In the genomic region with DNA sequence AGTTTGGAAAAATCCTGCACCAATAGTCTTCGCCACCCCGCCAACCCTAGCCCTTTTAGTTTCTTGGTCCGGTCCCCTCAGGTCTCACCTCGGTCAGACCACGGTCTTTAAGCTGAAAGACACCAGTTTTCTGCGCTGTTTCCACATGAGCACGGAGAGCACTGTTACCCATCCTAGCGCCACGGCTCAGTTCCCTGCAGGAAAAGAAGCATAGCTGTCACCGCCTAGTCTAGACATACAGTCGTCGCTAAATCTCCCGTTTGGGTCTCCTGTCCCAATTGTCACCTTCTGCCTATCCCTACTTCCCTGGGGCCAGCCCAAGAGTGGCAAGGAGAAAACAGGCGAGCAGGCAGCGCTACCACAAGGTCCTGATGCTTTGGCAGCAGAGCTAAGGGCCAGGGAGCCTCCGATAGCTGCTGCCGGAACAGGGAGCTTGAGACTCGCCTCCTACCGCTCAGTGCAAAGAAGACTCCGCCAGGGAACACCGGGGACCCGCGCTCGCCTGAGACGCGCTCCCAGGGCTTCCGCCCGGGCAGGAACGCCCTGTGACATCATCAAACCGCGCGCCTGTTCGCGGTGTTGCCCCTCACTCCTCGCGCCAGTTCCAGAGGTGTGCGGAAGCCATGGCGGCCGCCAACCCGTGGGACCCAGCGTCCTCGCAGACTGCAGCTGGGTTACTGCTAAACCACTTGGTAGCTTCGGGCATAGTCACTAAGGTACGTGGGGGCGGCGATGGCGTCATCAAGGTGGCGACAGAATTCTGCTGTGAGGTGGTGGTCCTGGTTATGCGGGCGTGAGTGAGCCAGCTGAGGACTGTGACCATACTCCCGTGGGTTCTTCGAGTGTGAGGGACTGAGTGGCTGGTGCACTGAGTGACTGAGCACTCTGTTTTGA, we compare ENCODE assay signal across 8 mouse cellular contexts. TPM values are rescaled to one million over a fixed set of nuclear protein-coding genes. Genes with fewer than 3 reads are reported as not detected.
DNase-seq lines count a peak whose midpoint lies in the region; ATAC-seq and TF ChIP-seq lines count a peak whose summit lies in the region.

Haus2 (plus strand) TSS at position 554 of the 894 bp plus-strand sequence.
Lrrc57 (minus strand) TSS at position 691 of the 894 bp plus-strand sequence.

- peak; percentile 43 for TF ChIP-seq CTCF in midbrain, postnatal 0 days (IDR thresholded peaks at IDR 0.05)

- WGBS in embryonic facial prominence, embryonic 13.5 days = under 1% methylated on average over 52 of the region's 52 CpGs
- under 1% methylated on average over 48 of the region's 52 CpGs for WGBS in limb, embryonic 14.5 days
- under 1% methylated on average over 52 of the region's 52 CpGs for WGBS in midbrain, postnatal 0 days

- ATAC-seq in embryonic facial prominence, embryonic 13.5 days (ENCODE audit: insufficient number of reproducible peaks, insufficient read depth, low FRiP score, low TSS enrichment, low read depth) = peak; percentile 91
- ATAC-seq in limb, embryonic 14.5 days (ENCODE audit: low FRiP score, low read depth) = peak; percentile 95
- peak; percentile 95 for ATAC-seq in midbrain, postnatal 0 days (ENCODE audit: low FRiP score)

- H3K4me2 ChIP-seq in embryonic facial prominence, embryonic 13.5 days = peak within 1 kb of the TSS; percentile 83
- peak within 1 kb of the TSS; percentile 85 for H3K4me2 ChIP-seq in limb, embryonic 14.5 days (replicated peaks; ENCODE audit: low read depth, low read length, severe bottlenecking)
- H3K4me2 ChIP-seq in midbrain, postnatal 0 days (ENCODE audit: low read depth, low read length, poor library complexity, severe bottlenecking) = peak within 1 kb of the TSS; percentile 76

- peak; percentile 83; the same call in 1 of the 2 replicates for TF ChIP-seq POLR2A in limb, embryonic 14.5 days (IDR thresholded peaks at IDR 0.05; ENCODE audit: borderline replicate concordance, extremely low read depth, insufficient read depth, insufficient read length)

- DNase-seq in 3134 (ENCODE audit: extremely low read depth, insufficient read length, low spot score) = peak; percentile 93
- DNase-seq in adrenal gland, postnatal 36 days = peak; percentile 93 to 95
- peak; percentile 84 for DNase-seq in heart, adult 8-10 months (ENCODE audit: low spot score)
- DNase-seq in kidney, adult 9 months = peak; percentile 85
- peak; percentile 87 for DNase-seq in limb, embryonic 14.5 days (ENCODE audit: low spot score)
- DNase-seq in midbrain, postnatal 0 days (ENCODE audit: low spot score) = peak; percentile 91
- peak; percentile 79 to 92 for DNase-seq in spleen, postnatal 14 days (ENCODE audit: low spot score in 2 of 2)

- H3K9me3 ChIP-seq in embryonic facial prominence, embryonic 13.5 days = no peaks in the 10 kb centered on the region
- H3K9me3 ChIP-seq in limb, embryonic 14.5 days (ENCODE audit: control insufficient read depth, low read length) = no peaks in the 10 kb centered on the region
- no peaks in the 10 kb centered on the region for H3K9me3 ChIP-seq in midbrain, postnatal 0 days (ENCODE audit: low read length)

- H3K4me1 ChIP-seq in embryonic facial prominence, embryonic 13.5 days = peaks cover 15% of the 10 kb centered on the region
- H3K4me1 ChIP-seq in limb, embryonic 14.5 days (ENCODE audit: control insufficient read depth, insufficient read depth, low read length) = 0 out of 2 replicates have a peak, but pooled peaks cover 7% of the 10 kb centered on the region
- H3K4me1 ChIP-seq in midbrain, postnatal 0 days (ENCODE audit: insufficient read depth, low read length) = no peaks in the 10 kb centered on the region; the same call in 1 of the 2 replicates

- peak within 1 kb of the TSS; percentile 86 for H3K4me3 ChIP-seq in embryonic facial prominence, embryonic 13.5 days
- peak within 1 kb of the TSS; percentile 58 for H3K4me3 ChIP-seq in limb, embryonic 14.5 days (replicated peaks; ENCODE audit: low read length)
- H3K4me3 ChIP-seq in midbrain, postnatal 0 days (ENCODE audit: low read depth, low read length) = peak within 1 kb of the TSS; percentile 87

- H3K27ac ChIP-seq in embryonic facial prominence, embryonic 13.5 days = peak within 1 kb of the TSS; percentile 93
- H3K27ac ChIP-seq in limb, embryonic 14.5 days (replicated peaks; ENCODE audit: low read depth, low read length) = peak within 1 kb of the TSS; percentile 87
- peak within 1 kb of the TSS; percentile 89 for H3K27ac ChIP-seq in midbrain, postnatal 0 days (ENCODE audit: low read depth, low read length)

- H3K36me3 ChIP-seq in embryonic facial prominence, embryonic 13.5 days = peaks cover 12% of the 10 kb centered on the region
- peaks cover 8% of the 10 kb centered on the region for H3K36me3 ChIP-seq in limb, embryonic 14.5 days (ENCODE audit: control insufficient read depth, insufficient read depth, low read length)
- peaks cover 4% of the 10 kb centered on the region; the same call in 1 of the 2 replicates for H3K36me3 ChIP-seq in midbrain, postnatal 0 days (ENCODE audit: insufficient read depth, low read length)

- H3K9ac ChIP-seq in embryonic facial prominence, embryonic 13.5 days = peak within 1 kb of the TSS; percentile 88
- H3K9ac ChIP-seq in limb, embryonic 14.5 days (ENCODE audit: low read depth, low read length, severe bottlenecking) = peak within 1 kb of the TSS; percentile 84
- H3K9ac ChIP-seq in midbrain, postnatal 0 days (replicated peaks; ENCODE audit: low read length, poor library complexity, severe bottlenecking) = peak within 1 kb of the TSS; percentile 77

- H3K27me3 ChIP-seq in embryonic facial prominence, embryonic 13.5 days = no peaks in the 10 kb centered on the region
- no peaks in the 10 kb centered on the region for H3K27me3 ChIP-seq in limb, embryonic 14.5 days (ENCODE audit: control insufficient read depth, insufficient read depth, low read length)
- no peaks in the 10 kb centered on the region for H3K27me3 ChIP-seq in midbrain, postnatal 0 days (ENCODE audit: insufficient read depth, low read length)

RNA-seq across cellular contexts. Expression of gene Haus2, which starts in this region (rescaled TPM):
- total RNA-seq in adrenal gland, postnatal 36 days (2021) = 10 to 100 TPM; 10.5 to 15.4 TPM
- polyA plus RNA-seq in embryonic facial prominence, embryonic 13.5 days (2015; fragmentation: Nextera tagmentation; extraction: Ambion mirVana) = 27.9 and 29.5 TPM in 2 replicates
- 10 to 100 TPM in 3 of 4 experiments, 1 to 10 TPM in 1; 10.0 to 12.1 (median 11.4) TPM for total RNA-seq in heart, adult 8-10 months (2022)
- polyA plus RNA-seq in limb, embryonic 14.5 days (2012; rRNA removed) = 13.2 and 15.0 TPM in 2 replicates
- 20.5 and 21.6 TPM in 2 replicates for polyA plus RNA-seq in limb, embryonic 14.5 days (2014; fragmentation: Nextera tagmentation; extraction: Ambion mirVana)
- 24.8 and 34.7 TPM in 2 replicates for total RNA-seq in midbrain, postnatal 0 days (2014; rRNA removed)
- 29.3 and 32.2 TPM in 2 replicates for polyA plus RNA-seq in midbrain, postnatal 0 days (2015; fragmentation: Nextera tagmentation; extraction: Ambion mirVana)

RNA-seq across cellular contexts. Expression of gene Lrrc57, which starts in this region (rescaled TPM):
- total RNA-seq in adrenal gland, postnatal 36 days (2021) = 10 to 100 TPM; 14.4 to 19.6 TPM
- 25.1 and 27.7 TPM in 2 replicates for polyA plus RNA-seq in embryonic facial prominence, embryonic 13.5 days (2015; fragmentation: Nextera tagmentation; extraction: Ambion mirVana)
- 10 to 100 TPM; 14.3 to 21.5 (median 17.8) TPM for total RNA-seq in heart, adult 8-10 months (2022)
- 18.1 and 18.4 TPM in 2 replicates for polyA plus RNA-seq in limb, embryonic 14.5 days (2012; rRNA removed)
- 19.4 and 20.7 TPM in 2 replicates for polyA plus RNA-seq in limb, embryonic 14.5 days (2014; fragmentation: Nextera tagmentation; extraction: Ambion mirVana)
- total RNA-seq in midbrain, postnatal 0 days (2014; rRNA removed) = 30.3 and 44.9 TPM in 2 replicates
- 22.4 and 22.7 TPM in 2 replicates for polyA plus RNA-seq in midbrain, postnatal 0 days (2015; fragmentation: Nextera tagmentation; extraction: Ambion mirVana)

Comparison
In these comparisons a context has a peak if more than half of its experiments do, and no peak if none do; other contexts are left out.
1. Peak in every context shown above with its lines: DNase-seq, ATAC-seq, H3K4me3 ChIP-seq and H3K27ac ChIP-seq.